Mouse (Mus musculus): ENCODE measurements around the gene Gm21704. TPM values are rescaled to one million over a fixed set of nuclear protein-coding genes. Genes with fewer than 3 reads are reported as not detected.

Gene Gm21704
- not detected in 2 replicates for polyA plus RNA-seq (2012; ENCODE audit: low replicate concordance)

GRCm38 (mm10) chrY:3410067-3410466 is at the start of gene Gm21704, which contains the start of gene Gm21708:
Gene Gm21704, minus strand, starts transcription at chrY:3410167.
Gene Gm21708, minus strand, starts transcription at chrY:3410167.

GRCm38 (mm10) chrY:3345229-3345628 is 64.7 kb downstream of the Gm21704 start, which contains the start of gene Gm21693:
Gene Gm21693, minus strand, starts transcription at chrY:3345329.

Other genes with a start within 250 kb of the Gm21704 start
- not detected in 2 replicates for gene Gm21677, start 103.7 kb downstream of the Gm21704 start, polyA plus RNA-seq (2012; ENCODE audit: low replicate concordance)
- not detected in 2 replicates for gene Gm21693, start 64.8 kb downstream of the Gm21704 start, polyA plus RNA-seq (2012; ENCODE audit: low replicate concordance)
- gene Gm21708, start within 50 bp of the Gm21704 start, polyA plus RNA-seq (2012; ENCODE audit: low replicate concordance) = not detected in 2 replicates

Data from hematopoietic multipotent progenitor cell, adult 10-12 weeks (in vitro differentiated cells).